16 mouse cellular contexts compared by ENCODE assay signal in the genomic region with DNA sequence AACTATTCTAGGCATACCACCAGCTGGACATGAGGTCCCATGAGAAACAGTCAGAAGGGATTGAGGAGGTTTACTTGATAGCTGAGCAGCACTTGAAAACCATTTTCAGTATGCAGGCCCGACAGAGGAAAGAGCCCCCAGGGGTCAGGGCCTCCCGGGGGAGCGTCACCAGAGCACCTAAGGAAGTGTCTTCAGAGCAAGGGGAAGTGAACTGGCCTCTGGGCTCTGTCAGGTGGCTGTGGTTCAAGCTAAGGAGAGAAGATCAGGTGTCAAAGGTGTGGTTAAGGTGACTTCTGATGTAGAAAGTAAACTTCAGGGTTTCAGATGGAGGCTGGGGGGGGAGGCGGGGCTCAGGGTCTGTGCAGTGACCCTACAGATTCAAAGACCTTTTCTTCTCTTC. TPM values are rescaled to one million over a fixed set of nuclear protein-coding genes. Genes with fewer than 3 reads are reported as not detected.
A peak's percentile ranks its signal among the peaks of the same experiment; 100 is the strongest.
DNase-seq lines count a peak whose midpoint lies in the region; ATAC-seq and TF ChIP-seq lines count a peak whose summit lies in the region.
"Had no signal": no experiment of that assay in that cellular context is flagged by ENCODE, and none has a peak within 500 bp of the region (broad histone marks: within the 10 kb centered on the region; RNA-seq: fewer than 3 reads in every experiment).

No protein-coding gene starts in this region.

- no peak overlapping the region for H3K4me3 ChIP-seq in forebrain, embryonic 16.5 days (replicated peaks; ENCODE audit: low read length)
- H3K4me3 ChIP-seq in forebrain, embryonic 11.5 days (ENCODE audit: low read depth, low read length) = no peak overlapping the region
- H3K4me3 ChIP-seq in layer of hippocampus, adult 2 months = no peak overlapping the region
- H3K4me3 ChIP-seq: embryonic facial prominence, embryonic 12.5 days; heart, adult 2 months; liver, embryonic 13.5 days; neural tube, embryonic 13.5 days had no signal

- no peak overlapping the region for H3K9ac ChIP-seq in forebrain, embryonic 16.5 days (replicated peaks; ENCODE audit: low read depth, low read length)
- no peak overlapping the region for H3K9ac ChIP-seq in forebrain, embryonic 11.5 days (ENCODE audit: low read length)
- H3K9ac ChIP-seq: embryonic facial prominence, embryonic 12.5 days; forebrain, postnatal 0 days; liver, embryonic 13.5 days; neural tube, embryonic 13.5 days had no signal

- H3K36me3 ChIP-seq in forebrain, embryonic 16.5 days (ENCODE audit: control insufficient read depth, insufficient read depth) = no peaks in the 10 kb centered on the region
- H3K36me3 ChIP-seq in forebrain, embryonic 11.5 days (ENCODE audit: control insufficient read depth, insufficient read depth, low read length) = no peaks in the 10 kb centered on the region
- H3K36me3 ChIP-seq: embryonic facial prominence, embryonic 12.5 days; liver, embryonic 13.5 days; neural tube, embryonic 13.5 days had no signal

- TF ChIP-seq CTCF in layer of hippocampus, adult 2 months (conservative IDR thresholded peaks at IDR 0.05) = no peak

- no peaks in the 10 kb centered on the region for H3K9me3 ChIP-seq in forebrain, embryonic 16.5 days (ENCODE audit: control insufficient read depth, low read length)
- H3K9me3 ChIP-seq in forebrain, embryonic 11.5 days (ENCODE audit: control insufficient read depth, low read length) = no peaks in the 10 kb centered on the region
- H3K9me3 ChIP-seq: liver, embryonic 13.5 days; neural tube, embryonic 13.5 days had no signal

- peak; percentile 70 for ATAC-seq in megakaryocyte, adult 5-6 weeks (ENCODE audit: poor library complexity, severe bottlenecking)
- ATAC-seq in forebrain, embryonic 16.5 days = no peak
- no peak for ATAC-seq in forebrain, embryonic 11.5 days (replicated peaks; ENCODE audit: low FRiP score)
- ATAC-seq: forebrain, postnatal 0 days had no signal

- H3K4me1 ChIP-seq in forebrain, embryonic 16.5 days (replicated peaks; ENCODE audit: control insufficient read depth, insufficient read depth, low read length) = no peaks in the 10 kb centered on the region
- H3K4me1 ChIP-seq in forebrain, embryonic 11.5 days (replicated peaks; ENCODE audit: control insufficient read depth, insufficient read depth, low read length) = no peaks in the 10 kb centered on the region
- H3K4me1 ChIP-seq: embryonic facial prominence, embryonic 12.5 days; liver, embryonic 13.5 days; neural tube, embryonic 13.5 days had no signal

- H3K4me2 ChIP-seq in forebrain, embryonic 16.5 days (ENCODE audit: low read length) = no peak overlapping the region
- H3K4me2 ChIP-seq in forebrain, embryonic 11.5 days (ENCODE audit: low read depth, low read length, severe bottlenecking) = no peak overlapping the region
- H3K4me2 ChIP-seq: embryonic facial prominence, embryonic 12.5 days; liver, embryonic 13.5 days; neural tube, embryonic 13.5 days had no signal

- H3K27ac ChIP-seq in forebrain, embryonic 16.5 days (ENCODE audit: low read length) = no peak overlapping the region
- no peak overlapping the region for H3K27ac ChIP-seq in forebrain, embryonic 11.5 days (ENCODE audit: low read depth, low read length)
- H3K27ac ChIP-seq in layer of hippocampus, adult 2 months = no peak overlapping the region
- H3K27ac ChIP-seq: embryonic facial prominence, embryonic 12.5 days; heart, adult 2 months; liver, embryonic 13.5 days; neural tube, embryonic 13.5 days had no signal

- DNase-seq in spleen, adult 18-20 months = peak; percentile 64 to 69
- DNase-seq in spleen, adult 12 weeks (ENCODE audit: low spot score) = no peak
- DNase-seq in spleen, postnatal 4 days (ENCODE audit: low spot score in 2 of 2) = peak; percentile 48 to 69
- no peak for DNase-seq in testis, postnatal 10 days (ENCODE audit: low spot score)
- no peak for DNase-seq in forebrain, embryonic 11.5 days (ENCODE audit: low spot score)
- DNase-seq in layer of hippocampus, adult 2 months (ENCODE audit: low spot score in 2 of 2) = no peak
- DNase-seq: adrenal gland, postnatal 25 days; cerebellum, adult 18-20 months; forebrain, postnatal 0 days; layer of hippocampus, postnatal 36 days; liver, embryonic 13.5 days had no signal

- no peaks in the 10 kb centered on the region for H3K27me3 ChIP-seq in forebrain, embryonic 16.5 days (replicated peaks; ENCODE audit: control insufficient read depth, insufficient read depth, low read length)
- no peaks in the 10 kb centered on the region for H3K27me3 ChIP-seq in forebrain, embryonic 11.5 days (ENCODE audit: control insufficient read depth, insufficient read depth, low read length)
- H3K27me3 ChIP-seq: embryonic facial prominence, embryonic 12.5 days; liver, embryonic 13.5 days; neural tube, embryonic 13.5 days had no signal

- 65% methylated on average over 4 of the region's 4 CpGs for WGBS in forebrain, embryonic 16.5 days
- WGBS in forebrain, embryonic 11.5 days = 55% methylated on average over 4 of the region's 4 CpGs

RNA-seq across cellular contexts. Expression of a gene that starts 57.3 kb away (rescaled TPM):
- 5.7 and 11.9 TPM in 2 replicates for total RNA-seq in megakaryocyte, adult 5-6 weeks (2015)
- 11.6 and 14.3 TPM in 2 replicates for total RNA-seq in megakaryocyte, adult 5-6 weeks (2017)
- polyA plus RNA-seq in forebrain, embryonic 16.5 days (2015; fragmentation: Nextera tagmentation; extraction: Ambion mirVana) = 6.5 and 7.9 TPM in 2 replicates
- polyA plus RNA-seq in forebrain, embryonic 11.5 days (2014; fragmentation: Nextera tagmentation; extraction: Ambion mirVana) = 5.7 and 6.9 TPM in 2 replicates
- total RNA-seq in layer of hippocampus, adult 2 months (2021) = 100 to 1,000 TPM in 1 of 2 experiments, 10 to 100 TPM in 1; 99.6 to 108 TPM

Comparison
In these comparisons a context has a peak if more than half of its experiments do, and no peak if none do; other contexts are left out.
1. DNase-seq: peak in spleen, adult 18-20 months (2 of 2) and spleen, postnatal 4 days (2 of 2); none in spleen, adult 12 weeks (single experiment), testis, postnatal 10 days (single experiment), forebrain, embryonic 11.5 days (single experiment) and layer of hippocampus, adult 2 months (0 of 2).
2. RNA of a gene that starts 57.3 kb away (total RNA-seq): 99.6 to 108 TPM in layer of hippocampus, adult 2 months; 5.7 to 14.3 TPM in megakaryocyte, adult 5-6 weeks; every median in the first group is over 4 times any median in the second.